Mouse (Mus musculus) spleen, postnatal 4 days (tissue): ENCODE data around the gene Smug1.

Source experiments
- DNase-seq, 2 experiments: peaks; one replicate each; pipeline ENCODE4 v3.0.0; 2022; ENCODE audit warnings: low spot score in 2 of 2

Smug1 gene

DNA sequence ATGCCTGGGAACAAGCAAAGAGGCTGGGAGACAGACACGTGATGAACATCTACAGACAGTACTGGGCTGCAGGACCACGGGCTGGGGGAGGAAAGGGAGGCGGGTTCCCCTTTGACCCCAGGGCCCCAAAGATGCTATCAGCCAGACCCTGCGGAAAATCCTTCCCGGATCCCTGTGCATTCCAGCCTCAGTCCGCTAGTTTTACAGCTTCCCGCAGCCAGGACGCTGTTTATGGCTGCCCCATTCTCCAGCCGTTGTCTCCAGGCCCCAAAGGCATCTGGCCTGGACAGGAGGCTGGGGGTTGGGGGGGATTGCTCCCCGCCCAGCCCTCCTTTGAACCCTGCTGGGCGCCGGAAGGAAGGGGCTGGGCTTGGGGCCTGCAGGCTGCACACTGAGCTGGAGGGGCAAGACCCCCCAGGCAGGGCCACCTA, 10.7 kb upstream of the Smug1 start:
- DNase-seq = no peak

DNA sequence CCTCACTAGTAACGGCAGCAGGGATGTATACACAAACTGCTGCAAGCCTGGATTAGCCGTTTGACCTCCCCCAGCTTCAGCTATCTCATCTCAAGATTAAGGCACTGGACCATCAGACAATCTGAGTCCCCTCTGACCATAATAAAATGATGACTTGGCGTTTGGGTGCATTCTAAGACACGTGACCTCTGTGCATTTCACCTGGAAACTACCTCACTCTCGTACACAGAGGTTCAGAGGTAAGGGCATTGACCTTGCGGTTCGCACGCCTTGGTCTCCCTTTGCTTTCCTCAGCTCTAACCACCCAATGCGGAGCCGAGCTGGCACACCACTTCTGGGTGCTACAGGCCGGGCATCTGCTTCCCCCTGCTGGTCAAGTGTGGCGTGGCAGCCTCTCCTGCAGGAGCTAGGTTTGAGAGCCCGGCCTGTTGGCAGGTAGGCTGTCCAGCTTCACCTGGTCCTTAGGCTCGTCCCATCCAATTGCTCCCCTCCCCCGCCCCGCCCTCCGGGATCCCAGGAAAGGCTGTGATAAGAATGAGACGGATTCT, 10.1 kb upstream of the Smug1 start:
- DNase-seq = peak; percentile 86 to 98

DNA sequence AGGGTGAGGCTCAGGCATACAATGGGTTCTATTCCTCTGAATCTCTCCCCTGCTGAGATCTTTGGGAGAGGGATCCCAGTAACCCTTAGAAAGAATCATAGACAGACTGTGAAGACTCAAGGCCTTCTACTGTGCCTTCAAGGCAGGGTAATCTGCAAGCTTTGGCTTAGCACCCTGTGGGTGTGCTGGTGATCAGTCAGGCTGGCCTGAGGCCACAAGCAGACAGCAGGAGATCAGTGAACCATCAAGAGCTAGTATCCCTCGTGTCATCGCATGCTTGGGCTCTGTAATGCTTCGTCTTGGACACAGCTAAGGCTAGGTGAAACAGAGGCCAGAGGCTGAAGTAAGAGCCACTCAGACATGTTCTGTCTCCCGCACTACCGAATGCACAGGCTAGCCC, 6.4 kb upstream of the Smug1 start:
- DNase-seq = no peak

DNA sequence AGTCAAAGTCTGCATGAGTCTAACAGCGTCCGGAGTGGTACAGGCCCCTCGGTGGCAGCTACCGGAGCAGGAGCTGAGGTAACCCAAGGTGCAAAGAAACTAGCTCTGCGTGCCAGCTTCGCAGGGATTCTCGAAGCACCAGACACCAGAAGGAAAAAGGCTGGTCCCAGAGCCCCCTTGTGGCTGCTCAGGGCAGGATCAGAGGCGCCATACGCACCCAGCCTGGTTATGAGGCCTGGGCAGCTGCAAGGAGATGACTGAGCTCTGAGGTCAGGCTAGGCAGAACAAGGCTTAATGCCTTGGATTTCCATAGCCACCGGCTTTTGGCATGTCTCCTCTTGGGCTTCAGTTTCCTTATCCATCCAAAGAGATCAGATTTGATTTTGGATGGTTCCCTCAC, 5.6 kb upstream of the Smug1 start:
- DNase-seq = peak in 1 of 2 experiments; percentile 41

DNA sequence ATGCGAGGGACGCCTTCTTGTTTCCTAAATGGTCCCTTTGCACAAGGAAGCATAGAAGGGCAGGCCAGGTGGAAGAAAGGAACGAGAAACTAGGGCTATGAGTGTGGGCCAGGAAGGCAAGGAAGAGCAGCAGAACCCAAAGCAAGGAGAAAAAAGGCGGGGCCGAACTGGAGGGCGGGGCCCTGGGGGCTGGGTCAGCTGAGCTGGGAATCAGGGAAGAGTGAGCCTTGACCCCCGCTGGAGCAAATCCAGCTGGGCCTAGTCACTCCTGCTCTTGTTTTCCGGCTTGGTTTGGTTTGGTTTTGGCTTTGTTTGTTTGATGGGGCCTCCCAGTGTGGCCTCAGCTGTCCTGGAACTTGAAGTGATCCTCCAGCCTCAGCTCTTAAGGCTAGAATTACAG, 4.4 kb upstream of the Smug1 start:
- DNase-seq = no peak

DNA sequence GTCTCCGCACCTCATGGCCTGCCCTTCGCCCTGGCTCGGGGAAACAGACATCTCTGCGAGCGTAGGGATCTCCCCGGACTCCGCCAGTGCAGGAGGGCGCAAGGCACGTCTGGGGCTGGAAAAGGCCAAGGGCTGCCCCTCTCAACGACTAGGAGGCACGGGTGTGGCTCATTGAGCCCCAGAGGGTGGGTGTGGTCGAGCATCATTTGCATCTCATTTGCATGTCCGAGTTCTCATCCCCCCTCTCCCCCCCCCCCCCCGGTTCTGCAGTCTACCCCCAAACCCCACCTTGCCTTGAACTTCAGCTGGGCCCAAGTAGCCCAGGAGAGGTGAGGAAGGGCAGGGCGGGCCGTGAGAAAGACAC, 3.4 kb upstream of the Smug1 start:
- DNase-seq = no peak

DNA sequence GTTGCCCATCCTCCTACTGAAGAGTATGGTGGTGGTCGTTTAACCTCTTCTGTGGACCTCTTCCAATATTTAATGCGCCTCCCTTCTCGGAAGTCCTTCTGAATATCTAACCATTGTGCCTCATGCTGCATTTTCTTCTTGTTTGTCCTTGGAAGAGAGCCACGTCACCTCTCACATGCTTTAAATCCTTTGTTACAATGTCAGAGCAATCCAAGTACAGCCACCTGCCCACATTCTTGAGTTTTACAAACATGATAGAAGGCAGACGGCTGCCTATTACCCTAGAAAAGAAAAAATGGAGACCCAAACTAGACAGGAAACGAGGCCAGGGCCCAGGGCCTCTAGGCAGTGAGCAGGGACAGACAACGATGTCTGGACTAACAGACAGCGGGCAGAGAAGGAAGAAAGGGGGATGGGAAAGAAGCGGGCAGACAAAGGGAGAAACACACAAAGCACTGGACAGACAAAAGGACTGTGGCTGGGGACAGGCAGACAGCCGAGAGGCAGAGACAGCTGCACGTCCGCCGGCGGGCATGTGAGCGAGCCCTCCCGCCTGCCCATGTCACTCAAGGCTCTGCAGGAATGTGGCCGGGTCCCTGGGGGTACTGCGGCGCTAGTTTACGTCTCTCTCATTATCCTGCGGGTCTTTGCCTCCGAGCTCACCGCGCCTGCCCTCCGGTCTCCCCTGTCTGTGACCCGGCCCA, 2.9 kb upstream of the Smug1 start:
- DNase-seq = no peak

DNA sequence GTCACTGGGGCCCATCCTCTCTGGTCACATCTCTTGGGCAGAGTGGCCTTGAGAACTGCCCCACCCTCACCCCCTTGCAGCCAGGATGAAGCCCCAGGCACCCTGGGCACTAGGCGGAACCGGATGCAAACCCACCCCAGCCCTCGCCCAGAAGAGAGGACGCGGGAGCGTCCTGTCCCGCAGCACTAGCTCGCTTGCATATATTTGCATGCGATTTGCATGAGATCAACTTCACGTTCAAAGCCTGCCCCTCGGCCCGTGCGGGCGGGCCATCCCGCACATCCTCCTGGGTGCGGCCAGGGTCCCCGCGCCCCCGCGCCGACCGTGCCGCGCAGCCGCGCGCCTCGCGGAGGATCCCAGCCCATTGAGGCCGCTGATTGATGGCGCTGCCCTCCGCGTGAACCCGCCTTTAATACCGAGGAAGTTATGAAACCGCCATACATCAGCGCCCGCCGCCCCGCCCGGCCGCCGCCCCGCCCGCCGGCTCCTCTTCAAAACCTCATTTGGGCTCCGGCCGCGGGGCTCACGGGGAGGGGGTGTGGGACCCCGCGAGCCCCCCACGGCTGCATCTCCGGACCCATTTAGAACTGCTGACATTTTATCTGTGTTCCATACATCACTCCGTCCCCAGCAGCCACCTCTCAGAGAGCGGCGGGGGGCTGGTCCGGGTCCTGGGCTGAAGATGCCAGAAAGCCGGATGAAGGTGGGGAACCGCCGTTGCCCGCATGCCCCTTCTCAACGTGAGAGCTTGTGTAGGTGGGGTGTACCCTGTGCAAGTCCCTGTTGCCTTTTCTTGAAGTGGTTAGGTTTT, 2.1 kb upstream of the Smug1 start:
- DNase-seq = peak; percentile 35 to 73

DNA sequence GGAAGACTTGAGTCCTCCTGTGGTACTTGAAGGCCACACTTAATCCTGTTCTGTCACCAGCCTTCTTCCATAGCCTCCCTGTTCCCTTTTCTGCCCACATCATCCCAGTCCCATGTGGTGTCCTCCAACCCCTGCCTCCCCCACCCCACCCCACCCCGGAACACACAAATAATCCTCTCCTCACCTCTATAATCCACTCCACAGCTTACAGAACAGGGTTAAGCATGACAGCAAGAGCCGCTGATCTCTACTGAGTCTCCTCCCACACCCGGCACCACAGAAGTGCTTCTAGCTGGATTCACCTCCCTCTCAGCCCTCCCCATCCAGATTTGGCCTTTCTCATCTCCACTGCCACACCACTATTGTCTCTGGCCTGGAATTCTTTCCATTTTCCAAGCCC, 894 bp upstream of the Smug1 start:
- no peak for DNase-seq

DNA sequence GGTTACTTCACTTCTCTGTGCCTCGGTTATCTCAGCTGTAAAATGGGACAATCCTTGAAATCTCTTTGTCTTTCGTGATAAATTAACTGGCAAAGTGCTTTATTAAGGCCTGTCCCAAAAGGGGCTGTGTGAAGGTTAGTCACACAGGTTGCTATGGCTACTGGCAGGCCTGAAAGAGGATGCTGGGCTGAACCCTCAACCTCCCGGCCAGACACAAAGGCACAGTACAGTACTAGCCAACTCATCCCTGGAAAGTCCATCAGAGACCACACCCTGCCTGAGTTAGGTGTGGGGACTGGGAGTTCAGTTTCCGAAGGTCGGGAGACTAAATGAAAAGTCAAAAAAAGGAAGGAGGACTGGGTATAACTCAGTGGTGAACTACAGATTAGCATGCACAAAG, 968 bp downstream of the Smug1 start:
- no peak for DNase-seq

DNA sequence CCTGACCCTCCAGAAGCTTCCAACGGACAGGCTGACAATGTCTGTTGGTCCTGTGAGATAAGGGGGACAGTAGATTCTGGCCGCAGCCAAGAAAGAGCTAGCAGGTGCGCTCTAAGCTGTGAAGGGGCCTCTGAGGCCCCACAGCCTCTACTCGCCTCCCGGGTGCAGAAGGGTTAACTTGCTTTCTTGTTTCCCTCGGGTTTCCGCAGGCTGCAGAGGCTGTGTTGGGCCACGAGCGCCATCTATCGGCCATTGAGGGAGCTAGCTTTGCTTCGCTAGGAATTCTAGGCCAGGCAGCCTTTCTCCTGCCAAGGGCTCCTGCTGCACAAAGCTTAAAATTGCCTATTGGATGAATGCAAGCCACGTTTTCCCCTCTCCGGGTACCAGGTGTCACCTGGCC, 1.5 kb downstream of the Smug1 start:
- DNase-seq = peak; percentile 77 to 92

DNA sequence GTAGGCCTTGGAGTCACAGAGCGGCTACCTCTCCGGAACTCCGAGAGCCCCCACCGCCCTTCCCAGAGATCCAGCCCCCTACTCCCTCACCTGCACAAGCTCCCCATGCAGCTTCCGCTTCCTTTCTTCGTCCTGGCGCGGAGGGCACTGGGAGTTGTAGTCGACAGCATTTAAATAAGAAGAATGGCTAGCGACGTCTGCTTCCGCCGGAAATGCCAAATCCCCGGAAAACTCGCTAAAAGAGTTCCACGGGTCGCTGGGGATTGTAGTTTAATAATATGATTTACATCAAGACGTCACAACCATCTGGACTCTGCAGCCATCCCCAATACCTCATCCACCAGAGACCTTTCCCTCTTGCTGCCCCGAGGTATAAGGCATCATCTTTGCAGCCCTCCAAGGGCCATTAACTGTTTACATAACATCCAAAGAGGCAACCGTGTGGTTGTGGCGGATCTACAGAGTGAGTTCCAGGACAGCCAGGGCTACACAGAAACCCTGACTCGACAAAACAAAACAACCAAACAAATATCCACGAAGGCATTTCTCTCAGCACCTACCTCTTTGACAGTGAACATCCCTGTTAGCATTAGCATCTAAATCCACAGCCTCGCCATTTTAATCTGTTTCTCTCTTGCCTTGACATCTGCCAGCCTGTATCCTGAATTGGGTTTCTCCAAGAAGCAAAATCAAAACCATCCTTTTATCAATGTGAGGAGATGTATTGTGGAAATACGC, 3.5 kb downstream of the Smug1 start:
- peak; percentile 75 to 85 for DNase-seq

DNA sequence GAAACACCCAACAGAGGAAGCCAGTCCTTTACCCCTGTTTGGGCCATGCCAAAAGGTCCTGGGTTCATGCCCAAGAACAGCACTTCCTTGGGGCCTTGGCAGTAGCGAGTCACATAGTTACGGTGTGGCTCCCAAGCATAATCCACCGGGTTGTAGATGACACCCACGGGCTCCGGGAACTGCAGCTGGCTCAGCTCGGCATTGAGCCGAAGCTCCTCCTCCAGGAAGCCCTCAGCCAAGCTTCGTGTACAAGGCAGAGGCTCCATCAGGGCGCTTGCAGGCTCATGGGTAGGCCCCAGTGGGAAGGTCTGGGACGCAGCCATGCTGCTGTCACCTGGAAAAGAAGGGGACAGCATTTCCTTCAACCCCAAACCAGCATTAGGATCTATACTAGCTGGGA, 9.3 kb downstream of the Smug1 start:
- no peak for DNase-seq

DNA sequence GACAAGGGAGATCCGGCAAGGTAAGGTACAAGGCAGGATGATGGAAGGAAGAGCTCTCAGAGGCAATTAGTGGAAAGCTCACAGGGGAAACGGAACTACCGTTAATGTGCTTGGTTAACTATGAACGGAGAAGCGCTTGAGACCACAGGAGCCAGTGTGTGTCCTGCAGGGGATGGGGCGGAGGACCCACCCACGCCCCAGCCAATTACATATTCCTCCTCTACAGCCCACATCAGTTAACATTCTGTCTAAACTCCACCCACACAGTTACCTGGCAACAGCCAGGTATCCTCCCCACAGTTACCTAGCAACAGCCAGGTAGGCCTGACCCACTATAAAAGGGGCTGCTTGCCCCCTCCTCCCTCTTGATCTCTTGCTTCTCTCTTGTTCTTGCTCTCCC, 10.0 kb downstream of the Smug1 start:
- no peak for DNase-seq

DNA sequence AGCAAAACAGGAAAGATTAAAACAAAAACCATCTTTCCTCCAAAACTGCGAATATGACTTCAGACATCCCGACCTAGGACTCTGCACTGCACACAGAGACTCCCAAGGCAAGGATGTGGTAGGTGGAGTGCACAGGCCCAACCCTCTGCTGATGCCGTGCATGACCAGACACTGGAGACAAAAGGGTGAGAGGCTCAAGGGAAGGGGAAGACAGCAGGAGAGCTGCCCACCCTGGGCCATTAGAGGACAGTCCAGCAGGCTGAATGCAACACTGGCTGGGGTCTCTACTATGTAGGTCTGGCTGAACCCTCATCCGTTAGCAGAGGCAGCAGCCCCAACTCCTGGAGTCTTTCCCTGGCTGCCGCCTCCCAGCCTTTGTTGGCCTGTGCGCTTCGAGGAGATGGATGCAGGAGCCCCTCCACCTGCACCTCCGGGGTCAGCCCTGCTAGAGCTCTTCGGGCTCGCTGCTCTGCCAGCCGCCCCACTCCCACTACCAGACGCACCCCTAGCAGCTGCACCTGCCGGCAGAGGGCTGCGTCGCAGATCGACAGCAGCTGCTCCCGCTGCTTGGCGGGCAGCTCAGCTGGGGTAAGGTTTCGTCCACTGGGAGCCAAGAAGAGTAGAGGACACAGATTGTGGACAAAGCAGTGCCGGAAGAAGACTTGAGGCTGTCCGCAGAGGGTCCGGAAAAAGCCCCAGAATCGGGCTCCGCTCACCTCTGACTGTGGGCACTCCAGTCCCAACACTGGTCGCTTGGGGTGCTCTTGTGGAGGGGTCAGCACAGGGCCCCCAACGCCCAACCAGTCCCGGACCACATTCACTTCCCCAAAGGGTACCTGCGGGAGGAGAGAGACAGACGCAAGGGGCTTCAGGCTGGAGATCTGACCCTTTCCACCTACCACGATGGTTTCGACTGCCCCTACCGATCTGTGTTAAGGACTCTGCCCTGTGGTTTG, 11.2 kb downstream of the Smug1 start:
- no peak for DNase-seq

DNA sequence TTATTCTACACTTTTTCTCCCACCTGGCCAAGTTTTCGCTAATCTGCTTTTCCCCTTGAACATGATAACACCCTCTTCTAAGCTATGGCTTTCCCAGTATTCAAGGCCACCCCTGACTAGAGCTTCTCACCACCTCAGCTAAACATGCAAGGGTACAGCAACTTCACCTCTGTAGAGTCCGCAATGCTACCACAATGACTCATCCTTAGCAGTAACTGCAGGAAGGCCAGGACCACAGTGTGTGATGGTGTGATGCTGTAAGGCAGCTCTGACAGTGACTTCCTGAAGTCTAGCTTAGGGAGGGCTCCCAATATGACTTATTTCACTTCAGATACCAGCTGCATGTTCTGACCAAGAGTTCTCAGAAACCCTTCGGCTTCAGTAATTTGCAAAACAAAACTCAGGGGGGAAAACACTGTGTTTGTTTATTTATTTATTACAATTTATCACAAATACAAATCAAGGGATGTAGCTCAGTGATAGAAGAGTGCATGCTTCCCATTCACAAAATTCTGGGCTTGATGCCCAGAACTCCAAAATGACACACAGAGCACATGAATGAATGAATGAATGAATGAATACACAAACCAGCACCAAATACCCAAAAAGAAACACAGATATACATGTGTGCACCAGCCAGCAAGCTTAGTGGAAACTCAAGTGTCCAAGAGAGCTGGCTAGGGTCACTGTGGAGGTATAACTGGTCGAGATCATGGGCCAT, 13.8 kb downstream of the Smug1 start:
- no peak for DNase-seq

DNA sequence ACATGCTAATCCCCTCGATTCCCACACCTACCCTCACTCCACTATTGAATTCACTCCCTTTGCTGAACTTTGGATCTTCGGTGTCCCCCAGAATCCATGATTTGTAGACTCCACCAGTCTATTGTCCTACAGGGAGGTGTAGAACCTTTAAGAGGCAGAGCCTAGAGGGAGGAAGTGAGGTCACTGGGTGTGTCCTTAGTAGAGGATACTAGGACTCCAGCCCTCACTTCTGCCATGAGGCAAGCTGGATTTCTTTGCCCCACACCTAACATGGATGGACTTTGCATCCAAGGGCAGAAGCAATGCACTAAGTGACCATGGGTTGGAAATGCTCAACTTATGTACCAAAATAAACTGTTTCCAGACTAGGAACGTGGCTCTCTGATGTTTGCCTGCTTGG, 14.5 kb downstream of the Smug1 start:
- DNase-seq = no peak

DNA sequence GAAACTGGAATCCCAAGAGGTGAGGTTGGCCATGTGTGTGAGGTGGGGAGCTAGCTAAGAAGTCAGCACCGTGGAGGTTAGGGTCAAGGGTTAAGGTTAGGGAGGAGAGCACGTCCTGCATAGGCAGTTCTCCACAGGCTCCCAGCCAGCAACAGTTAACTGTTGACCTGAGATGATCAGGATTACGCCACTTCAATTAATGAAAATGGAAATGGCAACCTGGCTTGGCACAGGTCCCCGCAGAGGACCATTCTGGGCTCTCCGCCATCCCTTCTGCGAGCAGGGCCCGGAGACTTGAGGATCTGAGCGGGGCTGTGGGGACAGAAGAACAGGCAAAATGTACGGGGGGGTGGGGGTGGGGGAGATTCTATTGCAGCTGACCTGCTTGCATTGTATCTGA, 19.1 kb downstream of the Smug1 start:
- DNase-seq = no peak

DNA sequence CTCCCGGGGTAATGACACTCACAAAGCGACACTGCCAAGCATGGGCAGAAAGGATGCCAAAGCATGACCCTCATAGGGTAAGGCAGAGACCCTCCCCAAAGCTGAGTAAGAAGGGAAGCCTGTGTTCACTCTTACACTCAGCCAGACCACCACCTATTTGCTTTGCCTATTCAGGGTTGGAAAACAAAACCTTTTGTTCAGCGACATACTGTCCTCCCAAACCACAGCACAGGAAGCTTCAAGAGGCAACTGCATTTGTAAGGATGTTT, 19.5 kb downstream of the Smug1 start:
- no peak for DNase-seq

DNA sequence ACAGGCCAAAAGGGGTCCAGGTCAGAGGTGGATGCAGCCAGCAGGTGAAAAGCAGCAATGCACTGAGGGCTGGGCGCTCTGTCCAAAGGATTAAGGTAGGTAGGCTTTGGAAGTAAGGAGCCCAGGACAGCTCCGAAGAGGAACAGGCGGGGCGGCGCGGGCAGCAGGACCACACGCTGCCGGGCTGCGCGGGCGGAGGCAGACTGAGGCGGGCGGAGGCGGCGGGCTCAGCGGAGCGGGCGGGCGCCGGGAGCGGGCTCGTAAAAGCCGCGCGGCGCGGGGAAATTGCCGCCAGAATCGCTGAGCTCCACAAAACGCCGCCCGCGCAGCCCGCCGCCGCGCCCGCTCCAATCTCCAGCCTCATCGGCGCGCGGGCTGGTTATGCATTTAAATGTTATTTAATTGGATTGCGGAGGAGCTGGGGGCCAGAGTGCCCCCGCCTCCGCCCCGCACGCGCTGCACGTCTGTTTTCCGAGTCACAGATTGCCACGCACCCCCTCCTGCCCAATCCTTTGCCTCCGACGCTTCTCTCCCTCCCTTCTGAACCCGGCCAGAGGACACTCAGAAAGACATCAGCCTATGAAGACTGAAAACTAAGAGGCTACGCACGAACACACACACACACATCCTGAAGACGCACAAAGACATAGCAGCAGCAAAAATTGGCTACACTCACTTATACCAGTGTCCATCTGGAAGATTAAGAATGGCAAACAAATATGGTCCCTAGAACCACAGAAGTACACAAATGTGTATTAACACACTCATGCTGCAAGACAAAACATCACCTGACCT, 20.1 kb downstream of the Smug1 start:
- DNase-seq = no peak
